Mouse (Mus musculus): ENCODE data around the gene Jmjd7.

Gene Jmjd7

DNA sequence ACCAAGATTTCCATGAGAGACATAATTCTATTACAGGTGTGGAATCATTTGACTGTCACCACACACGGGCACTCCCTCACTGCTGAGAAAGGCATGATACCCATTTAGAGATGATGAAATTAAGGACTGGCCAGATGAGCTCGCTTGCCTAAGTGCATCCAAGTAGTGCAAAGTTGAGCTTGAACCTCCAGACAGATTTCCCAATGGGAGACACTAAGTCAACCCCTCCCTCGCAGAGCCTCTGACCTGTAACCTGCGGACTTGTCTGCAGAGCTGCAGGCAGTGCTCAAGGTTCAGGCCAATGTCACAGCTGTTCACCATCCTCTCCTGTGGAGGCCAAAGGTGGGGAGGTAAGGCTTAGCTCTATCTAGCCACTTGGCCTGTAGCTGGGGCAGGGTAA is 31.5 kb downstream of the Jmjd7 start:
- no peak for DNase-seq (ENCODE audit: low read depth, low spot score)

GRCm38 (mm10) chr2:120059466-120059865 is 32.2 kb downstream of the Jmjd7 start:
- no peak for DNase-seq (ENCODE audit: low read depth, low spot score)

DNA sequence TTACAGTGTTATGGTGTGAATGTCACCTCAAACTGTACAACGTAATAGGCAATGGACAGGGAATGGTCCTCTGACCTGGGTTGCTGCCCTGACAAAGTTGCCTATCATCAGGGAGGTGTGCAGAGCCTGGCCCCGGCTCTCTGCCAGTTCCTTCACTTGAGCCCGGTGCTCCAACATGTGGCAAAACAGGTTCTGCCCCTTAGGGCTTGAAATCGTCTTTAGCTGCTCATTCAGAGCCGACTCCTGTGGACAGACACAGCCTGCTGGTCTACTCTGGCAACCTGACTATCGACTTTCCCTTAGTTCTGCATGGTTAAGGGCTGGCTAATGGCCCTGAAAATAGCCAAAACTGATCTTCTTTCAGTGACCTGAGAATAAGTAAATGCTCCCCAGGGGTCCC is 32.9 kb downstream of the Jmjd7 start:
- DNase-seq (ENCODE audit: low read depth, low spot score), result no peak

GRCm38 (mm10) chr2:120060651-120061050 is 33.4 kb downstream of the Jmjd7 start:
- DNase-seq (ENCODE audit: low read depth, low spot score), result no peak

DNA sequence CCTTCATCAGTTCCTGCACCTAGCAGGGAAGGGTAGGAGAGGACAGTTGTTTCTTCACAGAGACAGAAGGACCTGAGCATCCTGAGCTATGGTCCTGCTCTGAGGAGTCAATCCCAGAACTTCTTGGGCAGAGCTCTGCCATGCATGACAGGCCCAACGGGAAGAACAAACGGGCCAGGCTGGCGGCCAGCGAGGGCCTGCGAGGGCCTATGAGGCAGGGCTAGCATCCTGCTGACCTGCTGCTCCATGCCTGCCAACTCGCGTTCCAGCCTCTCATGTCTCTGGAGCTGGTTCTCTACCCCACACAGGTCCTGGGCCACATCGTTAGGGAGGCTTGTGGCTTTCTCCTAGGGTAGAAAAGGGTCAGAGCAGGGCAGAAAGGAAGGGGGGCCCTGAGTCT is 35.0 kb downstream of the Jmjd7 start:
- no peak for DNase-seq (ENCODE audit: low read depth, low spot score)

DNA sequence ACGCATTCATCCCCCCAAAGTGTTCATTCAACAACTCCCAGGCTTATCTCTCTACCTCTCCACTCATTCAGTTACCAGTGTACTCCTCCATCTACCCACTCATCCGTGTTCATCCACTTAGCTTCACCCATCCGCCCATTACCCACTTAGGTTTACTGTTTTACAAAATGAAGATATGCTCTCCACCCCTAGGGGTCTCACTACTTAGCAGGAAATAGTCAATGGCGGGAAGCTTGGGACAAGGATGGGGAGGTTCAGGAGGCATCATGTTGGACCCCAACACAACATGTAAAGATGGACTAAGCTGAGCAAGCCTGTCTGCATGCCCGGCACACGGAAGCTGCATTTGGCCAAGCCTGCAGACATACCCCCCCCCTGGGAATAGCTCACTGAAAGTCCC is 37.4 kb downstream of the Jmjd7 start:
- DNase-seq (ENCODE audit: low read depth, low spot score), result no peak

DNA sequence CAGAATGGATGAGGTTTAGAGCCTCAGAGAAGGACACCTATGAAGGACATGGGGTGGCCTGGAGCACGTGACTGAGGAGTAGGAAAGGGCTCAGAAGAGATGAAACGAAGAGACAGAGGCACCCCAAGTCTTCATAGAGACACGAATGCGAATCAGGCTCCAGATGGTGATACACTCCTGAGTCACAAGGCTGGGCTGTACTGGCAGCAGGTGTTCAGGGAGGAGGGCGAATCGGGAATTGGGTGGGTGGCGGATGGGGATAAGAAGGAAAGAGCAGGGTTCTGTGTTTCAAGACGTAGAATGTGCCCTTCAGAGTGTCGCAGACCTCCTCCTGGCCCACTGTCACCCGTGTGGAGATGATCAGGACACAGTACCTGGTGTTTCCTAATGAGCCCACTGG is 38.0 kb downstream of the Jmjd7 start:
- no peak for DNase-seq (ENCODE audit: low read depth, low spot score)

DNA sequence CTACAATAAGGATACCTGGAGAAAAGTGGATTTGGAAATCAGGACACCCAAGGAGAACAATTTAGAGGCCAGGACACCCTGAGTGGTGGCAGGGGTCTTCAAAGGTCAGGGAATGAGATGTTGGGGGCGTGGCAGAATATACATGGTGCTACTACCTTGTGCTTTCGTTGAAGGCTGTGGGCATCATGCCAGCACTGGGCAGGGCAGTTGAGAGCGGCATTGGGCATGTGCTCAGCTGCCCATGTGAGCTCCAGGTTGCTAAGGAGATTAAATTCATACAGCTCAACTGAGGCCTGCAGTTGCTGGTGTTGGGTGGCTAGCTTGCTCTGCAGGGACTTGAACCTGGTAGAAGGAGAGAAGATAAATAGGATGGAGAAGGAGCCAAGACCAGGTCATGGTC is 38.9 kb downstream of the Jmjd7 start:
- no peak for DNase-seq (ENCODE audit: low read depth, low spot score)

DNA sequence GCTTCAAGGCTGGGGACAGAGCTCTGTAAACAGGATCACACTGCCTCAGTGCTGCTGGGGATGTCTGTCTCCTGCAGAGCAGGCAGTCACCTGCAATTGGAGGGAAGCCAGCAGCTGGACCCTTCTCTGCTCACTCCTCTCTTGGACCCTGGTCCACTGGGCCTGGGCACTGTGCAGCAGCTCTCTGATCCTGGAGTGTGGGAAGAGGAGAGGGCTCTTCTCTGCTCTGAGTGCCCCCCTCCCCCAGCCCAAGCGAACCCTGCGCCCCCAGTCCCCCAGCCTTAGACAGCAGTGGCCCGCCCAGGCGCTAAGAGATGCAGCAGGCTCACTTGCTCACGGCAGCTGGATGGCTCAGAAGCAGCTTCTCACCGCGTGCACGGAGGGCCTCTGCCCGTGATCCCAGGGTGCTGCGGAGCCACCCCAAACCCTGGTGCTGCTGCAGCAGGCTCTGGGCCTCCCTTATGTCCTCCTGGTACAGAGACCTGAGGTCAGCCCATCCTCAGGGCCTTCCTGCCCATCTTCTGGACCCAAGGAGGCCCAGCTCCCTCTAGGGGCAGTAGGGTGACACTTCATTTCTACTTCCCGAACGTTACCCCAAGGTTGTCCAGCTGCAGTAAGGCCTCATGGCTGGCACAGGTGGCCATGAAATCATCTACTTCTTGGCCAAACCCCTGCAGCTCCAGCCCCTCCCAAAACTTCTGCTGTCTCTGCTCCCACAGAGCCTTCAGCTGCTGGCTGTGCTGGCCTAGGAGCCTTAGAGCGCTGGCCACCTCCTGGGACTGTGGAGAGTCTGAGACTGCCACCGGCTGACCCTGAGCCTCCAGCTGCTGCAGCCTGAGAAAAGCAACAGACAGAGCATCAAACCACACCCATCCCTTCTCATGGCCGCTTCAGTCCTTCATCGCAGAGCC is 41.5 kb downstream of the Jmjd7 start:
- DNase-seq (ENCODE audit: low read depth, low spot score), result no peak

DNA sequence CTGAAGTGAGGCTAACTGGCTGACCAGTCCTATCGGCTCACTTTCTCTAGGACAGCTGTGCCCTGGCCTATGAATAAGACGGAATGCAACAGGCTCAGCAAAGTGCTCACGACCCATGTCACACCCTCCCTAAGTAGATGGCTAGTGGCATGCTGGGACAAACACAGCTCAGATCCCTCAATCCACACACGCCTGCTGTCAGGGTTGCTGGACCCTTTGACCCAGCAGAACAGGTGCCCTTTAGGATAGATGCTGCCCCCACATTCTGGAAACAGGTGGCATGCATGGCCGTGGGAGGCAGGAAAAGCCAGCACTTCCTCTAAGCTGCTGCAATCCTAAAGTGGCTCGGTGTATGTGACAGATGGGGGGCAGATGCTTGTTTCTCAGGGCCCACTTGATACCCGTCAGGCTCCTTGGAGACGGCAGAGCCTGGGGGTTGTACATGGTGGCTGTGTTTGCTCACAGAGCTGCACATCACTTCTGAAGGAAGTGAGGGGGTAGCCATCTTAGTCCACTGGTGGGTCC is 42.2 kb downstream of the Jmjd7 start:
- no peak for DNase-seq (ENCODE audit: low read depth, low spot score)

DNA sequence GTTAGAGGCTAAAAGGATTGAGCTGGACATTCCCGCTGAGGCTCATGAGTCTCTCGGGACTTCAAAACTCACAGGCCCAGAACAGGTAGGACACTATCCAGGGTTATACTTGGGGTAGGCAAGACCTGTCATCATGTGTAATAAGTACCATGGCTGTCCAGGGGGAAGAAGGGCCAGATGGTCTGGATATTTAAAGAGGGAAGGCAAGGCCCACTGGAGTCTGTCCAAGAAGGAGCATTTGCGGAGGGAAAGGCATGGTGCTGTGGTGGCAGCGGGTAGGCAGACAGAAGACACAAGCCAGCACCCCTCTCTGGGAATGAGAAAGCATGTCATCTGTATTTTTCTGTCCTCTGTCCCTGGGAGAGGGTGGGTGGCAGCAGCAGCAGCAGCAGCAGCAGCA is 46.8 kb downstream of the Jmjd7 start:
- DNase-seq (ENCODE audit: low read depth, low spot score), result no peak

GRCm38 (mm10) chr2:120076076-120076705 is 48.9 kb downstream of the Jmjd7 start:
- DNase-seq (ENCODE audit: low read depth, low spot score), result peak; percentile 17

Measured in embryo, embryonic 11.5 days (tissue).